Mouse (Mus musculus): ENCODE results near the gene Rnasel.

Gene Rnasel

DNA sequence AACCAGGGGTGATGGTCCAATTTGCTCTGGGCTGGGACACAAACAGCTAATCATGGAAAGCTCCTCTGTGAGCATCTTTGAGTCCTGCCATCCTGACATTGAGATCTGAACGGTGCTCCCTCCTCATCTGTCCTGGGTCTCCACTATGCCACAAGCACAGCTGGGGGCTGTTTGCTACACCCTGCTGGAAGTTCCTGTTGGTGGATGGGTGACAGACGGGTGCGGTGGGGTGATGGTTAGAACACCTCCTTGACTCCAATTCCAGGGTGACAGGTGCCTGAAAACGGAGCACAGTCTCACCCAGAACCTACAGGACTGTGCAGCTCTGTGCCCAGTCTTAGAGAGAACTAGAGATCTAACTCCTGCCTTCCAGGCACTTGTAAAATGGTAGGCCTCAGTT lies 14.4 kb upstream of the Rnasel start:
- no peak for DNase-seq (ENCODE audit: extremely low spot score, low read depth, low spot score)

DNA sequence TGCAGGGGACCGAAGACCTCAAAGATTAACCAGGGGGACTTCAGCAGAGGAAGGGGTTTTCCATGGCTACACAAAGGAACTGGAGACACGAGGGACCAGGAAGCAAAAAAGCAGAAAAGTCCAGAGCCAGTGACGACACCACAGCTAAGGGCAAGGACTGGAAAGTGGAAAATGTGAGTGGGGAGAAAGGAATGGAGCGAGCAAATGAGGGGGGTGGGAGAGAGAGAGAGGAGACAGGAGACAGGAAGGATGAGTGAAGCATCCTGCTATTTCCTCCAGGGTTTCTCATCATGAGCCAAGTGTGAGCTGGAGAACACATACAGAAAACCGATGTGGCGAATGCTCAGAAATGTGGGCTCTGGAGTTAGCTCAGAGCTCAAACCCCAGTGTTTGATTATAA lies 13.1 kb upstream of the Rnasel start:
- DNase-seq (ENCODE audit: extremely low spot score, low read depth, low spot score): no peak

- DNase-seq (ENCODE audit: extremely low spot score, low read depth, low spot score): no peak
Measured at GRCm38 (mm10) chr1:153737101-153738085, 11.8 kb upstream of the Rnasel start.

DNA sequence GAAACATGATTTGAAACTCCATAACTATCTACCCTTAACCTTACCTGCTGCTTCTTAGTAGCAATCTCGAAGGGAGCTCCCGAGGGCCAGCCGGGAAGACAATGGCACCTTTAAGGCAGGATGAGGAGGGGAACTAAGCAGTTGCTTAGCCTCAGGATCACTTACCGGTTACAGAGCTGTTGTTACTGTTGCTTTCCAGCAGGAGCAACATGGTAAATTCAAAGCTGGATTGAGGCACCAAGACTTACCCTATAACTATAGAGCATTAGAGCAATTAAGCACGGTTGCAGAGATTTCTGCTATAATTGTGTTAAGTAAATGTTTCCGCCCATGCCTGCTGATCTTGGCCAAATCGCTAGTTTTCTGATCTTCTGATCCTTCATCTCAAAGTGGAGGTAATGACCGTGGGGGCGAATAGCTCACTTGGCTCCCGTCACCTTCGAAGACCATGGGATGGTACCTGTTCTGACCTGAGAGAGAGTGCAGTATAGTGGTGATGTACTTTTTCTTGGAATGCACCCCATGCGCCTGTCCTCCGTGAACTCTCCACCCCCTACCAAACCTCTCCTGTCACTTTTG lies 9.7 kb upstream of the Rnasel start:
- no peak for DNase-seq (ENCODE audit: extremely low spot score, low read depth, low spot score)

DNA sequence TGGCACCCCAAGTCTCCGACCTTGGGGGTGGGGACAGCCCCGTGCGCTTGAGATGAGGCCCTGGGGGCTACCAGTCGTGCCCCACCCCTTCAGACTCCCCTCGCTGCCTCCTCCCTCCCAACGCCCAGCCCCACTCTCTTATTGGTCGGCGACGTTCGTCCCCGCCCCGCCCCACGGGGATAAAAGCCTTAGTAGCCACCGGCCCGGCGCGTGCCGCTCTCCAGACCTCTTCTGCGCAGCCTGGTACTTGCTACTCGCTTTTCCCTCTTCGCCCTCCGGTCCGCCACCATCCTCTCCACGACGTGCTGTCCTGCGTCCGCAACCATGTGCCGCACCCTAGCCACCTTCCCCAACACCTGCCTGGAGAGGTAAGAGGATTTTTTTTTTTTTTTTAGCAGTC lies 9.1 kb upstream of the Rnasel start, which contains the start of gene Rgs16:
Gene Rgs16 (plus strand): TSS at position 205 of the 400 bp plus-strand sequence.
- DNase-seq (ENCODE audit: extremely low spot score, low read depth, low spot score): no peak

DNA sequence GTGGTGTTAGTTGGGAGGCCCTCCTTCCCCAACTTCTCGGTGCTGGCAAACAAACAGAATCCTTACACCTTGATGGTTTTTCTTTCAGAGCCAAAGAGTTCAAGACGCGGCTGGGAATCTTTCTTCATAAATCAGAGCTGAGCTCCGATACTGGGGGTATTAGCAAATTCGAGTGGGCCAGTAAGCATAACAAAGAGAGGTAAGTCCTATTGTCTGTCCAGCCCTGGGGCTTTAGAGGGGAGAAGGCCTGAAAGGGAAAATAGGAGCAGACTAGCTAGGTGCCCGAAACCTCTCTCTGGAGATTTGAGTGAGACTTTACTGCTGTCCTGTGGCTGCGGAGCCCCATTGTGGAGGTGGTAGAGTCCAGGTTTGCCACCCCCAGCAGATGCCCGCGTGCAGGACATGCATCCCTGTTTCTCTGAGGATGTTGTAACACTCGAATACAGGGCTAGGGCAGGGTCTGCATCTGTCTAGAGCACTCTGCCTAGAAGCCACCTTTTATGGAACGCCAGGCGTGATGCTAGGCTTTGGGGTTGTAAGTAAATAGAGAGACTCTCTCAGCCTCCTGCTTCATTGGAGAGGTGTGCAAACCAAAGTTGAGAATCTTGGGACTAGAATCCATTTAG lies 8.3 kb upstream of the Rnasel start:
- no peak for DNase-seq (ENCODE audit: extremely low spot score, low read depth, low spot score)

DNA sequence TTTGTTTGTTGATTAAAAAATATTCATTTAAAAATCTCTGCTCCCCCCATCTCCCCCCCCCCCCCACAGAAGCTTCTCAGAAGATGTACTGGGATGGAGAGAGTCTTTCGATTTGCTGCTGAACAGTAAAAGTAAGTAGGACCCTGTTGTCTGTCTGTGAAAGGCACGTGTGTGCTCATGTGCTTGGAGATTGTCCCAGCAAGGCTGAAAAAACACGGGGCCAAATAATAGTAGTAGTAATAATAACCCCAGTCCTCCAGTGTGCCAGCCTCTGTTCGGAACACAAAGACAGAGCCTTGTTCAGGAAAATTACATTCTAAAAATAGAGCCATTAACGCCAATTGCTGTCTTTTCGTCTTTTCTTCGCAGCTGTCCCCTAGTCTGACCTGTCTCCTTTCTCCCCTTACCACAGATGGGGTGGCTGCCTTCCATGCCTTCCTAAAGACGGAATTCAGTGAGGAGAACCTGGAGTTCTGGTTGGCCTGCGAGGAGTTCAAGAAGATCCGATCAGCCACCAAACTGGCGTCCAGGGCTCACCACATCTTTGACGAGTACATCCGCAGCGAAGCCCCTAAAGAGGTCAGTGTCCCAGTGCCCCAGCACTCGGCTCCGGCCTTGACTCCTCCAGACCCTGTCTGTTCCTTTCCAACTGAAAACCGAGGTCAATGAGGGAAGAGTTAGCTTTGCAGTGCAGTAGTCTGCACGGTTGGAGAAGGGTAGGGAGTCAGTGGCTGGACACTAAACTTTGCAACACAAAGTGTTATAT lies 7.5 kb upstream of the Rnasel start:
- DNase-seq (ENCODE audit: extremely low spot score, low read depth, low spot score): no peak

GRCm38 (mm10) chr1:153742374-153743155 lies 6.7 kb upstream of the Rnasel start:
- DNase-seq (ENCODE audit: extremely low spot score, low read depth, low spot score): no peak

- no peak for DNase-seq (ENCODE audit: extremely low spot score, low read depth, low spot score)
Measured at GRCm38 (mm10) chr1:153746119-153746670, 3.0 kb upstream of the Rnasel start.

- DNase-seq (ENCODE audit: extremely low spot score, low read depth, low spot score): peak; percentile 46
Measured at GRCm38 (mm10) chr1:153746728-153747127, 2.5 kb upstream of the Rnasel start.

DNA sequence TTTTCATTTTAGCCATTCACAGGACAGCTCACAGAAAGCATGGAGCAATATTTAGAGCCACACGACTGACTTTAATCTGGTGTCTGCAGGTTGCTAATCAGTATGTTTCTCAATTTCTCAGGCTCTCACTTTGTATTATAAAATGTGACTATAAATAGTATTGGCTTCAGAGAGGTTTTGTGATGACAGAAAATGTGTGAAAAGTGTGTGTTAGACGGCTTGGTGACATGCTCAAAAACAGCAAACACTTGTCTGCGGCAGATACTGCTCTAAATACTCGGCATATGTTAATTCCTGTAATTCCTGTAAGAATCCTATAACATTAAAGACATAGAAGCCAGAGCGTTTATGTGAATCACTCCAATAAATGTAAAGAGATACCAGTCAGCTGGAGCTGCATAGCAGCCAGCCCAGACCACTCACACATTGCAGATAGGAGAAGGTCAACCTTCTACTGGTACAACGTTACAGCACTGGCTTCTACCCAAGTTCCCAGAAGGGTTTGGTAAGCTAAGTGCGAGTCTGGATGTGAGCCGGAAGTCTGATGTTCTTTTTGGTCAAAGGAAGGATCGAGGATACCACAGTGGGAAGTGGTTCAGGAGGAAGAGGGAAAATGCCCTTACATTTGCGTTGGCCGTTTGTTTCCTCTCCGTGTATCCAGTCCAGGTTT lies 1.2 kb upstream of the Rnasel start:
- no peak for DNase-seq (ENCODE audit: extremely low spot score, low read depth, low spot score)

GRCm38 (mm10) chr1:153748549-153748948 lies 677 bp upstream of the Rnasel start:
- no peak for DNase-seq (ENCODE audit: extremely low spot score, low read depth, low spot score)

DNA sequence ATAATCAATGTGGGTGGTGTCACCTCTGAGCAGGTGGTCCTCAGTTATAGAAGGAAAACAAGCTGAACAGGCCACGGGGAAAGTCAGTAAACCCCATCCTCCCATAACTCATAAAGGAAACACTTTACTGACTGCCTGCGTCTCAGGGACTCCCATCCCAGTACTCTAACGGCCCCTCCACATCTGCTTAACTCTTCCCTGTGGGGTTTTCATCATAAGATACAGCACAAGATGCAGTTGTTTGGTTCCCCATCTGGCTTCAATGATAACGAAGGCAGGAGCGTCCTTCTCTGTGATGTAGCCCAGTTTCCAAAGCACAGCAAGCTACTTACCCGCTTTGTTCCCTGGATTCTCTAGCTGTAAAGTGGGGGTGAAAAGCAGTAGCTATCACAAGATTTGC lies 828 bp downstream of the Rnasel start:
- DNase-seq (ENCODE audit: extremely low spot score, low read depth, low spot score): no peak

- DNase-seq (ENCODE audit: extremely low spot score, low read depth, low spot score): no peak
Measured at GRCm38 (mm10) chr1:153751763-153752301, 2.6 kb downstream of the Rnasel start.

- no peak for DNase-seq (ENCODE audit: extremely low spot score, low read depth, low spot score)
Measured at GRCm38 (mm10) chr1:153752521-153752920, 3.3 kb downstream of the Rnasel start.

GRCm38 (mm10) chr1:153753725-153754464 lies 4.7 kb downstream of the Rnasel start:
- no peak for DNase-seq (ENCODE audit: extremely low spot score, low read depth, low spot score)

DNA sequence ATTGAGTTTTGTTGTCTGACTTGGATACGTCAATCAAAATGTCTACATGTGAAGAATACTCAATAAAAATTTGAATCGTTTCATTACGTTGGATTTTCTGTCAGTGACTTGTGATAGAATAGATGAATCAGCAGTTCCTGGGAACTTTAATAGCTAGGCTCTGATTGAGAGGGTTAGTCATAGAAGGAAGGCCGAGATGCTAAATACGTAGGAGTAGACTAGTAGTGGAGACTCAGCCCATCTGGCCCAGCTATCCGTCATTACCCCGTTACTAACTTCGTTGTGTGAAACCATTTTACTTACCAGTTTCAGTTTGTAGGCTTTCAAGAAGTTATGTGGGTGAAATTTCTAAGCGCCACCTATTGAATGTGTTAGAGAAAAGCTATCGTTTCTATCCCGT lies 14.9 kb downstream of the Rnasel start:
- DNase-seq (ENCODE audit: extremely low spot score, low read depth, low spot score): no peak

DNA sequence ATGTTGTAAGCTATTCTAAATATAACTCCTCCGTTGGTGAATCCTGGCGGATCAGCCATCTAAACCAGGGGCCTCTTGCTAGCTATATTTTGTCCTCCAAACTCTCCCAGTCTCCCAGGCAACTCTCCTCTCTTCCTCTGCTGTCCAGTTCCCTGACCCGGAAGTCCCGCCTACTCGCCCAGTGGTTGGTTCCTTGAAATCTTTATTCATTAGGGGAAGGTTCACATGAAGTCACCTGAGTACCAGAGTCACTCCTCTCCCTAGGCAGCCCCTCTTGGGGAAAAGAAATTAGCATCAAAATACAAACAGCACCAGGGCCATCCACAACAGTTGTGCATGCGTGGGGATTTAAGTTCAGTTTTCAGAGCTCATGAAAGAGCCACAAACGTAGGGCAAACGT lies 17.1 kb downstream of the Rnasel start:
- DNase-seq (ENCODE audit: extremely low spot score, low read depth, low spot score): no peak

Measured in hindlimb bud, embryonic 11.5 days (tissue).